Mouse (Mus musculus) lung, postnatal 0 days (tissue): ENCODE results near the gene Slc38a2.

Source experiments
- CTCF ChIP-seq: IDR thresholded peaks from 2 replicates; pipeline ENCODE4 v1.5.1; 2016; ENCODE audit warnings: antibody characterized with exemption, mild to moderate bottlenecking
- EP300 ChIP-seq: IDR thresholded peaks from 2 replicates; pipeline ENCODE4 v1.6.1; 2016; ENCODE audit warnings: antibody characterized with exemption, mild to moderate bottlenecking, control low read depth

- TF ChIP-seq CTCF (no peak), EP300 (no peak)
Measured at GRCm38 (mm10) chr15:96712338-96712737, 12.8 kb upstream of the Slc38a2 start.
